Mouse (Mus musculus): ENCODE measurements at regions not wholly inside any gene's neighbourhood (a gene's known extent, or its start where the extent isn't known, plus 50 kb on each side); places are given as distances from the start of the nearest gene placed in this dataset.

GRCm38 (mm10) chr14:76313424-76314190, 101.2 kb upstream of the Tsc22d1 start:
- peaks cover 6% of the 10 kb centered on the region; the same call in 1 of the 2 replicates for H3K9me3 ChIP-seq (ENCODE audit: low read length)
- no peak for TF ChIP-seq NANOG (IDR thresholded peaks at IDR 0.05; ENCODE audit: borderline replicate concordance, low read length)
- no peak for TF ChIP-seq CTCF (conservative IDR thresholded peaks at IDR 0.05; ENCODE audit: low read length)
- no peak for TF ChIP-seq POU5F1 (IDR thresholded peaks at IDR 0.05; ENCODE audit: borderline replicate concordance, low read length)
- H3K36me3 ChIP-seq (ENCODE audit: insufficient read depth, low read length): no peaks in the 10 kb centered on the region
- H3K27me3 ChIP-seq (ENCODE audit: insufficient read depth, low read length): 0 out of 2 replicates have a peak, but pooled peaks cover 5% of the 10 kb centered on the region
- no peak overlapping the region for H3K4me3 ChIP-seq (replicated peaks; ENCODE audit: low read length)
- peaks cover 29% of the 10 kb centered on the region for H3K4me1 ChIP-seq (replicated peaks; ENCODE audit: low read depth, low read length)

GRCm38 (mm10) chr14:76318438-76318837, 96.3 kb upstream of the Tsc22d1 start:
- Histone ChIP-seq H3K9me3 (ENCODE audit: low read length) (peaks cover 6% of the 10 kb centered on the region; the same call in 1 of the 2 replicates), H3K36me3 (ENCODE audit: insufficient read depth, low read length) (no peaks in the 10 kb centered on the region), H3K4me1 (replicated peaks; ENCODE audit: low read depth, low read length) (peaks cover 6% of the 10 kb centered on the region), H3K27me3 (ENCODE audit: insufficient read depth, low read length) (no peaks in the 10 kb centered on the region), H3K4me3 (replicated peaks; ENCODE audit: low read length) (no peak overlapping the region)
- no peak for TF ChIP-seq CTCF (conservative IDR thresholded peaks at IDR 0.05; ENCODE audit: low read length)
- no peak for TF ChIP-seq NANOG (IDR thresholded peaks at IDR 0.05; ENCODE audit: borderline replicate concordance, low read length)
- no peak for TF ChIP-seq POU5F1 (IDR thresholded peaks at IDR 0.05; ENCODE audit: borderline replicate concordance, low read length)

DNA sequence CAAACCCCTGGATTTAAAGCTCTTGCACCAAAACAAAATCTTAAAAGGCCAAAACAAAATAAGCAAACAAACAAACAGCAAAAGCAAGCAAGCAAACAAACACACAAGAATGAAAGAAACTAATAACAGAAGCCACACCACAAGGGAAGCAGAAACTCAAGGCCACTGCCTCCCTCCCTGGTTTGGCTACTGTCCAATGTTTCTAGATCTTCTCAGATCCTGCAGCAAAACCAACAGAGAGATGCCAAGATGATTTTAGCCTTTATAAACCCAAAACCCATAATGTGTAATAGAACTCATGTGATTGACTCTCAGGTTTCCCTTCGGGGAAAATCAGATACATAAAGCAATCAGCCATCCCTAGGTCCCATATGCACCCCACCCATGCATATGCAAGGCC, 90.5 kb upstream of the Tsc22d1 start:
- TF ChIP-seq CTCF (conservative IDR thresholded peaks at IDR 0.05; ENCODE audit: low read length): no peak
- no peak for TF ChIP-seq POU5F1 (IDR thresholded peaks at IDR 0.05; ENCODE audit: borderline replicate concordance, low read length)
- no peak for TF ChIP-seq NANOG (IDR thresholded peaks at IDR 0.05; ENCODE audit: borderline replicate concordance, low read length)
- Histone ChIP-seq H3K4me1 (replicated peaks; ENCODE audit: low read depth, low read length) (no peaks in the 10 kb centered on the region), H3K4me3 (replicated peaks; ENCODE audit: low read length) (no peak overlapping the region), H3K36me3 (ENCODE audit: insufficient read depth, low read length) (no peaks in the 10 kb centered on the region), H3K27me3 (ENCODE audit: insufficient read depth, low read length) (no peaks in the 10 kb centered on the region; the same call in 1 of the 2 replicates), H3K9me3 (ENCODE audit: low read length) (peaks cover 6% of the 10 kb centered on the region; the same call in 1 of the 2 replicates)

- no peaks in the 10 kb centered on the region for H3K4me1 ChIP-seq (replicated peaks; ENCODE audit: low read depth, low read length)
- H3K27me3 ChIP-seq (ENCODE audit: insufficient read depth, low read length): no peaks in the 10 kb centered on the region; the same call in 1 of the 2 replicates
- no peak for TF ChIP-seq POU5F1 (IDR thresholded peaks at IDR 0.05; ENCODE audit: borderline replicate concordance, low read length)
- TF ChIP-seq CTCF (conservative IDR thresholded peaks at IDR 0.05; ENCODE audit: low read length): no peak
- TF ChIP-seq NANOG (IDR thresholded peaks at IDR 0.05; ENCODE audit: borderline replicate concordance, low read length): no peak
- H3K4me3 ChIP-seq (replicated peaks; ENCODE audit: low read length): no peak overlapping the region
- H3K36me3 ChIP-seq (ENCODE audit: insufficient read depth, low read length): no peaks in the 10 kb centered on the region
- peaks cover 6% of the 10 kb centered on the region; the same call in 1 of the 2 replicates for H3K9me3 ChIP-seq (ENCODE audit: low read length)
Observed at GRCm38 (mm10) chr14:76329983-76330382, 84.8 kb upstream of the Tsc22d1 start.

DNA sequence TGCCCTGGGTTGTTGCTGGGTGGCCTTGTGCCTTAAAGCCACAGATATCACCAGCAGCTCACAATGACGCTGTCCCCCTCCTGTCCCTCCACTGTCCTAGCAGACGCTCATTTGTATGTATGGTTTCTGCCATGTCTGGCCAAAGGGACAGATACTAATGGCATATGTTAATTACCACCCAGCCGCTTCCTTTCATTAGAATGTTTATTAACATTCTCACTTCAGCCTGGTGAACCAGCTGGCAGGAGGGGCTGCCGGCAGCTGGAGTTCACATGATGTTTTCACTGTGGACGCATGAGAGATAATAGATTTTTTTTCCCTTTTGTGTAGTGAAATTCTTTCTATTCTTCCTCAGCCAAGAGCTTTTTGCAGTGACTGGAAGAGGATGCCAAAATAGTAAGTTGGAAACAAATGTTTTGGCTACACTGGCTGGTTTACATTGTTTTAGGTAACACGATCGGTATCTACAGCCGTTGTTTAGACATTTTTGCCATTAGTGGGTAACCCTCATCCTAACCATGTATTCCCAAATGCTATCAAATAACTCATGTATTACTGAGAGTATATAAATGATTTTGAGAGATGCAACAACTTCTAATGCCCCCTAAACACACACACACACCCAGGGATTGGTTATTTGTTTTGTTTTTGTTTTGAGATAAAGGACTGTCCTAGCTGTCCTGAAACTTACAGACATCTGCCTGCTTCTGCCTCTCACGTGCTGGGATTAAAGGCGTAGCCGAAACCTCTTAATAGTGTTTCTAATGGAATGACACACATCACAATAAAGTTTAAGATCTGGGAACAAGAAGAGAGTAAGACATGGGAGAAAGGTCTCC, 83.0 kb upstream of the Tsc22d1 start:
- Histone ChIP-seq H3K36me3 (ENCODE audit: insufficient read depth, low read length) (no peaks in the 10 kb centered on the region), H3K4me1 (replicated peaks; ENCODE audit: low read depth, low read length) (no peaks in the 10 kb centered on the region), H3K27me3 (ENCODE audit: insufficient read depth, low read length) (no peaks in the 10 kb centered on the region), H3K4me3 (replicated peaks; ENCODE audit: low read length) (no peak overlapping the region), H3K9me3 (ENCODE audit: low read length) (peaks cover 6% of the 10 kb centered on the region; the same call in 1 of the 2 replicates)
- no peak for TF ChIP-seq CTCF (conservative IDR thresholded peaks at IDR 0.05; ENCODE audit: low read length)
- TF ChIP-seq POU5F1 (IDR thresholded peaks at IDR 0.05; ENCODE audit: borderline replicate concordance, low read length): no peak
- TF ChIP-seq NANOG (IDR thresholded peaks at IDR 0.05; ENCODE audit: borderline replicate concordance, low read length): no peak

- Histone ChIP-seq H3K4me1 (replicated peaks; ENCODE audit: low read depth, low read length) (no peaks in the 10 kb centered on the region), H3K9me3 (ENCODE audit: low read length) (peaks cover 4% of the 10 kb centered on the region; the same call in 1 of the 2 replicates), H3K27me3 (ENCODE audit: insufficient read depth, low read length) (no peaks in the 10 kb centered on the region), H3K36me3 (ENCODE audit: insufficient read depth, low read length) (no peaks in the 10 kb centered on the region), H3K4me3 (replicated peaks; ENCODE audit: low read length) (no peak overlapping the region)
- no peak for TF ChIP-seq POU5F1 (IDR thresholded peaks at IDR 0.05; ENCODE audit: borderline replicate concordance, low read length)
- TF ChIP-seq CTCF (conservative IDR thresholded peaks at IDR 0.05; ENCODE audit: low read length): no peak
- TF ChIP-seq NANOG (IDR thresholded peaks at IDR 0.05; ENCODE audit: borderline replicate concordance, low read length): no peak
Observed at GRCm38 (mm10) chr14:76332336-76332703, 82.4 kb upstream of the Tsc22d1 start.

GRCm38 (mm10) chr14:76340789-76341188, 74.0 kb upstream of the Tsc22d1 start:
- Histone ChIP-seq H3K36me3 (ENCODE audit: insufficient read depth, low read length) (no peaks in the 10 kb centered on the region), H3K4me1 (replicated peaks; ENCODE audit: low read depth, low read length) (no peaks in the 10 kb centered on the region), H3K27me3 (ENCODE audit: insufficient read depth, low read length) (peaks cover 10% of the 10 kb centered on the region; the same call in 1 of the 2 replicates), H3K9me3 (ENCODE audit: low read length) (no peaks in the 10 kb centered on the region), H3K4me3 (replicated peaks; ENCODE audit: low read length) (no peak overlapping the region)
- TF ChIP-seq POU5F1 (IDR thresholded peaks at IDR 0.05; ENCODE audit: borderline replicate concordance, low read length) (no peak), NANOG (IDR thresholded peaks at IDR 0.05; ENCODE audit: borderline replicate concordance, low read length) (no peak), CTCF (conservative IDR thresholded peaks at IDR 0.05; ENCODE audit: low read length) (no peak)

DNA sequence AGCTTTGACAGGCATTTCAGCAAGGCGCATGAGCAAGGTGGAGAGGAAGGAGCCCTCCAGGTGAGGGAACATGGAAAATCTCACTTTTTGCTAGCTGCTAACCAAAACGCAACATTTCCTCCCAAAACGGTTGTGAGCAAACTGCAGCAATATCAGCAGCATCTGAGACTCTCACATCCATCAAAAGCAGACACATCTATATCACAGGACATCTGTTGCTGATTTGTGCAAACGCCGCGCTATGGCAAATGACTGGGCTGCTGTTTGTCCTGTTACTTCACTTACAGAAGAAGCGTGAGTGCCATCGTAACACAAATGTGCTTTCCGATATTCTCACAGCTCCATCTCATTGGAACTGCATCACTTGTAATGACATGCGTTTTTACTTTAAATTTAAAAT, 73.5 kb upstream of the Tsc22d1 start:
- Histone ChIP-seq H3K4me3 (replicated peaks; ENCODE audit: low read length) (no peak overlapping the region), H3K9me3 (ENCODE audit: low read length) (no peaks in the 10 kb centered on the region), H3K4me1 (replicated peaks; ENCODE audit: low read depth, low read length) (no peaks in the 10 kb centered on the region), H3K36me3 (ENCODE audit: insufficient read depth, low read length) (no peaks in the 10 kb centered on the region), H3K27me3 (ENCODE audit: insufficient read depth, low read length) (peaks cover 10% of the 10 kb centered on the region; the same call in 1 of the 2 replicates)
- TF ChIP-seq POU5F1 (IDR thresholded peaks at IDR 0.05; ENCODE audit: borderline replicate concordance, low read length): no peak
- TF ChIP-seq CTCF (conservative IDR thresholded peaks at IDR 0.05; ENCODE audit: low read length): no peak
- no peak for TF ChIP-seq NANOG (IDR thresholded peaks at IDR 0.05; ENCODE audit: borderline replicate concordance, low read length)

Measured in E14TG2a.4 (cell line).